Mouse (Mus musculus): ENCODE measurements around the gene Obscn.

DNA sequence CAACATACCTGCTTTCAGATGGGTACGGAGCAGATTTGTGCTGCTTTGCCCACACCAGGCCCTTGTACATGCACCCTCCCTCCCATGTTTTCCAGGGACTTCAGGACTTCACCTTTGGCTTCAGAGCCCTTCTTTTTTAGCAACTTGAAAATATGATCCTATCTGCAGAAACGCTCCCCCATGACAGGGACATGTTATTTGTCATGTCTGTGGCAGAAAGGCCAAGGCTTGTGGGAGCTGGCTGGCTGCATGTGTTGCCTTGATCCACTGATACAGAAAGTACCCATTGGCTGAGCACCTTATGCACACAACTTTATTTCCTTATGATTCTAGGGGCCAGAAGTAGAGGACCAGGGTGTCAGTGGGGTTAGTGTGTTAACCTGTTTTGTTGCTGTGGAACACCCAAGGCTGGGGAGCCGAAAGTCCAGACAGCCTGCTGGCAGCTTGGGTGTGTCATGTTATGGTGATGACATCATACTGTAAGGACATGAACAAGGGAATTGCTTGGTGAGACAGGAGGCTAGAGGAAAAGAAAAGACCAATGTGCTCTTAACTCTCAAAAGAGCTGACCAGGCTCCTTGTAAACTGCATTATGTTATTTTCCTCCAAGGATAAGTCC, 150.8 kb downstream of the Obscn start:
- TF ChIP-seq POLR2A (IDR thresholded peaks at IDR 0.05; ENCODE audit: borderline replicate concordance, insufficient read depth, low read length) (no peak), CTCF (IDR thresholded peaks at IDR 0.05; ENCODE audit: borderline replicate concordance, insufficient read depth, low read depth, low read length) (no peak)
